Comparison of ENCODE assay signal across 18 mouse cellular contexts in the genomic region with DNA sequence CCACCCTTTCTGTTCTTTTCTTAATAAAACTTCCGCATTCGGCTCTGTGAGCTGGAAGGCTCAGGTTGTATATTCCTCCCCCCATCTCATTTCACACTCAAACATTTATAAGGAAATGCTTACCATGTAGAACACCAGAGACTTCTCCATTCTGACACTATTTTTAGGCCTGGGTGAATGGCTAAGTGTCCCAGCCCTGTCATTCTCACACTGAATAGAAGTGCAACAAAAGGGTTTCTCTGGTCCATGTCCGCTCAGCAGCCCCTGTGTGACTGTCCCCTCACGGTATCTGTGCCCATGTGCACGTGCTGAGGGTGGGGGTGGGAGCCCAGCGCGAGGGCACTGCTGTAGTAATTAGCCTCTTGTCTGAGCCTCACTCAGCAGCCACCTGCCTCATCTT.
DNase-seq lines count a peak whose midpoint lies in the region; ATAC-seq and TF ChIP-seq lines count a peak whose summit lies in the region.
"Had no signal": no experiment of that assay in that cellular context is flagged by ENCODE, and none has a peak within 500 bp of the region (broad histone marks: within the 10 kb centered on the region; RNA-seq: fewer than 3 reads in every experiment).

No protein-coding gene starts in this region.

- TF ChIP-seq CTCF in stomach, postnatal 0 days (IDR thresholded peaks at IDR 0.05; ENCODE audit: low read depth) = no peak

- H3K4me2 ChIP-seq in kidney, embryonic 15.5 days = no peak overlapping the region
- H3K4me2 ChIP-seq in stomach, embryonic 16.5 days (ENCODE audit: low read depth, low read length) = no peak overlapping the region
- no peak overlapping the region for H3K4me2 ChIP-seq in stomach, postnatal 0 days (replicated peaks; ENCODE audit: low read depth)
- H3K4me2 ChIP-seq: heart, embryonic 12.5 days; hindbrain, embryonic 15.5 days; lung, embryonic 14.5 days; stomach, embryonic 15.5 days had no signal

- peak overlapping the region; percentile 66 for H3K27ac ChIP-seq in kidney, embryonic 15.5 days
- H3K27ac ChIP-seq in stomach, embryonic 16.5 days (ENCODE audit: low read length) = peak overlapping the region; percentile 27; the same call in 1 of the 2 replicates
- no peak overlapping the region for H3K27ac ChIP-seq in stomach, postnatal 0 days (replicated peaks)
- H3K27ac ChIP-seq: hindbrain, embryonic 15.5 days; stomach, embryonic 15.5 days had no signal

- WGBS in kidney, embryonic 15.5 days = 62% methylated on average over 7 of the region's 7 CpGs
- WGBS in stomach, embryonic 16.5 days = 64% methylated on average over 7 of the region's 7 CpGs
- 55% methylated on average over 7 of the region's 7 CpGs for WGBS in stomach, postnatal 0 days

- no peaks in the 10 kb centered on the region for H3K27me3 ChIP-seq in kidney, embryonic 15.5 days
- no peaks in the 10 kb centered on the region for H3K27me3 ChIP-seq in stomach, embryonic 16.5 days (ENCODE audit: control insufficient read depth, insufficient read depth, low read length)
- no peaks in the 10 kb centered on the region for H3K27me3 ChIP-seq in stomach, postnatal 0 days (ENCODE audit: control insufficient read depth, insufficient read depth, low read length)
- H3K27me3 ChIP-seq: heart, embryonic 12.5 days; hindbrain, embryonic 15.5 days; stomach, embryonic 15.5 days had no signal

- H3K9ac ChIP-seq in kidney, embryonic 15.5 days = no peak overlapping the region
- H3K9ac ChIP-seq in stomach, embryonic 16.5 days (ENCODE audit: low read length) = 0 out of 2 replicates have a peak overlapping the region, but pooled peaks have one; percentile 6
- H3K9ac ChIP-seq in stomach, postnatal 0 days (ENCODE audit: low read length) = no peak overlapping the region
- H3K9ac ChIP-seq: heart, embryonic 12.5 days; hindbrain, embryonic 15.5 days; lung, embryonic 14.5 days; stomach, embryonic 15.5 days had no signal

- no peak for DNase-seq in kidney, postnatal 36 days
- no peak for DNase-seq in stomach, postnatal 0 days (ENCODE audit: low spot score)
- DNase-seq in cerebellum, postnatal 36 days = no peak
- DNase-seq in Muller cell, postnatal 12 days (ENCODE audit: inconsistent ontology term) = no peak
- DNase-seq: gastrocnemius, postnatal 14 days; kidney, adult 9 months; left cerebral cortex, postnatal 4 days; lung, embryonic 14.5 days; right cerebral cortex, postnatal 14 days; thymus, postnatal 36 days had no signal

- no peak overlapping the region for H3K4me3 ChIP-seq in kidney, embryonic 15.5 days (replicated peaks)
- H3K4me3 ChIP-seq in stomach, embryonic 16.5 days (replicated peaks; ENCODE audit: low read length) = no peak overlapping the region
- H3K4me3 ChIP-seq in stomach, postnatal 0 days (ENCODE audit: low read depth, low read length) = no peak overlapping the region
- H3K4me3 ChIP-seq: heart, embryonic 12.5 days; hindbrain, embryonic 15.5 days; myocyte; stomach, embryonic 15.5 days had no signal

- no peaks in the 10 kb centered on the region for H3K9me3 ChIP-seq in kidney, embryonic 15.5 days (replicated peaks)
- H3K9me3 ChIP-seq in stomach, embryonic 16.5 days (replicated peaks; ENCODE audit: control insufficient read depth, low read length) = no peaks in the 10 kb centered on the region
- no peaks in the 10 kb centered on the region for H3K9me3 ChIP-seq in stomach, postnatal 0 days (ENCODE audit: control insufficient read depth, low read length)
- H3K9me3 ChIP-seq: heart, embryonic 12.5 days; hindbrain, embryonic 15.5 days; stomach, embryonic 15.5 days had no signal

- peak; percentile 17; the same call in 1 of the 2 replicates for ATAC-seq in kidney, embryonic 15.5 days (replicated peaks; ENCODE audit: low FRiP score)
- no peak for ATAC-seq in stomach, embryonic 16.5 days (ENCODE audit: insufficient read depth, low FRiP score)
- no peak for ATAC-seq in stomach, postnatal 0 days (ENCODE audit: low FRiP score, low TSS enrichment)
- peak; percentile 23 to 34 for ATAC-seq in hematopoietic stem cell, adult 5-6 weeks (replicated peaks in 1 of 2; ENCODE audit: insufficient read depth in 1 of 2, low FRiP score in 2 of 2, low TSS enrichment in 1 of 2, low read depth in 1 of 2, poor library complexity in 2 of 2, severe bottlenecking in 2 of 2)
- ATAC-seq: forebrain, embryonic 16.5 days had no signal

- no peak for TF ChIP-seq EP300 in stomach, postnatal 0 days (optimal IDR thresholded peaks at IDR 0.05)

- H3K36me3 ChIP-seq in kidney, embryonic 15.5 days = no peaks in the 10 kb centered on the region
- no peaks in the 10 kb centered on the region for H3K36me3 ChIP-seq in stomach, embryonic 16.5 days (ENCODE audit: control insufficient read depth, insufficient read depth, low read length)
- no peaks in the 10 kb centered on the region for H3K36me3 ChIP-seq in stomach, postnatal 0 days (ENCODE audit: control insufficient read depth, insufficient read depth, low read length)
- H3K36me3 ChIP-seq: heart, embryonic 12.5 days; hindbrain, embryonic 15.5 days; stomach, embryonic 15.5 days had no signal

- H3K4me1 ChIP-seq in kidney, embryonic 15.5 days = peaks cover 40% of the 10 kb centered on the region
- peaks cover 16% of the 10 kb centered on the region for H3K4me1 ChIP-seq in stomach, embryonic 16.5 days (ENCODE audit: control insufficient read depth, insufficient read depth, low read length)
- H3K4me1 ChIP-seq in stomach, postnatal 0 days (replicated peaks; ENCODE audit: control insufficient read depth, insufficient read depth) = no peaks in the 10 kb centered on the region

Comparison
In these comparisons a context has a peak if more than half of its experiments do, and no peak if none do; other contexts are left out.
1. ATAC-seq: peak in kidney, embryonic 15.5 days (single experiment) and hematopoietic stem cell, adult 5-6 weeks (2 of 2); none in stomach, embryonic 16.5 days (single experiment) and stomach, postnatal 0 days (single experiment).